Mouse (Mus musculus) testis, adult 2 months (tissue): ENCODE data around the gene Taf3. TPM values are rescaled to one million over a fixed set of nuclear protein-coding genes. Genes with fewer than 3 reads are reported as not detected.

ENCODE experiments used
- H3K27ac ChIP-seq: fragments of 200-500 bp; 2 replicates; pipeline ENCODE4 v1.5.1; 2012; ENCODE audit warnings: low read depth, low read length; ENCODE audit not compliant: control insufficient read depth, insufficient read depth
- H3K27me3 ChIP-seq: fragments of 200-500 bp; 2 replicates; pipeline ENCODE4 v1.6.1; 2012; ENCODE audit warnings: mild to moderate bottlenecking, low read length, moderate library complexity; ENCODE audit not compliant: control insufficient read depth, insufficient read depth
- H3K36me3 ChIP-seq: fragments of 200-500 bp; 2 replicates; pipeline ENCODE4 v1.6.1; 2012; ENCODE audit warnings: mild to moderate bottlenecking, low read length; ENCODE audit not compliant: control insufficient read depth, insufficient read depth
- H3K4me1 ChIP-seq: fragments of 200-500 bp; 2 replicates; pipeline ENCODE4 v1.6.1; 2012; ENCODE audit warnings: low read length; ENCODE audit not compliant: control insufficient read depth, insufficient read depth
- H3K4me3 ChIP-seq: fragments of 200-500 bp; 2 replicates; pipeline ENCODE4 v1.5.1; 2012; ENCODE audit warnings: low read depth, mild to moderate bottlenecking, low read length, moderate library complexity, mixed read lengths; ENCODE audit not compliant: control insufficient read depth
- CTCF ChIP-seq: fragments of 200-500 bp; IDR thresholded peaks from 2 replicates; pipeline ENCODE4 v1.5.1; 2012; ENCODE audit warnings: low read depth, mild to moderate bottlenecking, inconsistent platforms, low read length, moderate library complexity; ENCODE audit not compliant: control insufficient read depth, insufficient read depth, insufficient replicate concordance
- POLR2A ChIP-seq: fragments of 200-500 bp; IDR thresholded peaks from 2 replicates; pipeline ENCODE4 v1.6.1; 2012; ENCODE audit warnings: low read depth, mild to moderate bottlenecking, inconsistent platforms, low read length, moderate library complexity; ENCODE audit not compliant: control insufficient read depth
- polyA plus RNA-seq: library from polyadenylated mRNA; depleted of rRNA; stranded (reverse); fragments of >200 nt; gene quantifications from 2 replicates; pipeline ENCODE4 v1.2.3, GENCODE M21; 2012

The Taf3 gene
- polyA plus RNA-seq, 1 experiment: 9.1 TPM

DNA sequence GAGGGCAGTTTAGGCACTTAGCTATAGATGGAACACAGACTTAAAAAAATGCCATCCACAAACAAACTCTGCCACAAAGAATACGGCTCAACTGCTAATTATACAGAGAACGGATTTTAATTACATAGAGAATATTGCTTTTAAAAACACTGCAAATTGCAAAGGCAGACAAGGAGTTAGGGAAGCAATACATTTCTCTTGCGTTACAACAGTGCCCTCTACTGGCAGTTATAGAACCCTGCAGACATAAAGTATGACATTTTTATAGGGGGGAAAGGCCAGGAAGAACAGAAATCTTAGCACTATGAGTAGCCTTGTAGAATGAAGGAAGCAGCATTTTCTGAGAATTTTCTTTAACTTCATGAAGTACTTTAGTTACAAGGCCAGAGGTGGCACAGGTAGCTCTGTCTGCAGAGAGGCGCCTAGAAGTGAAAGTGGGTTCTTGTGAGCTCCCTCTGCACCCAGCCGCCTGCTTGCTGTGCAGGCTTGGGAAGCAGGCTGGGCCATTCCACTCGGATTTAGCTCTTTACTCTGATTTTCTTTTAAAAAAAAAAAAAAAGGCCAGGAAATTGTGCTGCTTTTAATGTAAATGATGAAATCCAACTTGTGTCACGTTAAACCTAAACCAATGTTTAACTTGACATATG is 38.0 kb downstream of the Taf3 start:
- Histone ChIP-seq H3K27ac (no peak overlapping the region), H3K36me3 (no peaks in the 10 kb centered on the region), H3K27me3 (no peaks in the 10 kb centered on the region), H3K4me3 (no peak overlapping the region), H3K4me1 (no peaks in the 10 kb centered on the region; the same call in 1 of the 2 replicates)
- TF ChIP-seq CTCF (no peak), POLR2A (no peak)

DNA sequence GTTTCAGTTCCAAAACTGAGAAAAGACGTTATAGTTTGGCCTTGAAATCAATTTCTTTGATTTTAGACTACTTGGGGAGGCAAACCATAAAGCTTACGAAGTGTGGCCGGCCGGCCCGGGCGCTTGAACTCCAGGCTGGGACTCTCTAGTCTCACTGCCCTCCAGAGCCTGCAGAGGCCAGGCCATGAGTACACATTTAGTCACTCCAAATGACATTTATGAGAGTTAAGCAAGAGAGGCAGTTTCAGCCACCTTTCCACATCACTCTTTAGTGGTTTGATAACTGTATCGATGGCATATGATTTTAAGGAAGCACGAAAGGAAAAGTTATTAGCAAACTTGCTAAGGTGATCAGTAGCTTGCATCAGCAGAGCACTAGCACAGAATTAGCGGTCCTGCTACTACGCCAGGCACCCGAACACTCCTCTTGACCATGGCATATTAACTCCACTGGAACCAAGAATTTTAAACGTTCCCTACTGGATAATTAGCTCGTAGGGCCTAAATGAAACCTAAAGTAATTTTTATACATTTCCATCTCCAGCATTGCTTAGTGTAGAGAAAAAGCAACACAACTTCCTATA is 38.6 kb downstream of the Taf3 start:
- Histone ChIP-seq H3K36me3 (no peaks in the 10 kb centered on the region), H3K27ac (no peak overlapping the region), H3K27me3 (no peaks in the 10 kb centered on the region), H3K4me3 (no peak overlapping the region), H3K4me1 (no peaks in the 10 kb centered on the region; the same call in 1 of the 2 replicates)
- TF ChIP-seq CTCF: no peak
- TF ChIP-seq POLR2A: no peak

DNA sequence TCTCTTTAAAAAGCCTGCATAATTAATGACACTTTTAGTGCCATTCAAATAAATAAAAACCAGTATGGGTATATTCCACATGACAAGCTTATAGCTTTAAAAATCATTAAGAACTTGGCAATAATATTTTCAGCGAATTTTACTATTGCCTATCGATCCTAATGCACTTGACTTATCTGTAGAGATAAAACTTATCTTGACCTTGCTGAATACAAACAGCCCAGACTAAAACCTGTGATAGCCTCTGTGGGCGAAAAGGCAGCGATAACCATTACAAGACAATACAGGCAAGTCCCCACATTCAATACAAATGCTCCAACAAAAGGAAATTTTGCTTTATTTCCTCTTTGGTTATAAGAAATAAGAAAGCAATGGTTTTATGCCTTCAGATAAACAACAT is 39.8 kb downstream of the Taf3 start:
- H3K27ac ChIP-seq: no peak overlapping the region
- no peaks in the 10 kb centered on the region for H3K27me3 ChIP-seq
- H3K36me3 ChIP-seq: no peaks in the 10 kb centered on the region
- H3K4me1 ChIP-seq: no peaks in the 10 kb centered on the region; the same call in 1 of the 2 replicates
- no peak for TF ChIP-seq POLR2A
- no peak for TF ChIP-seq CTCF
- H3K4me3 ChIP-seq: no peak overlapping the region

DNA sequence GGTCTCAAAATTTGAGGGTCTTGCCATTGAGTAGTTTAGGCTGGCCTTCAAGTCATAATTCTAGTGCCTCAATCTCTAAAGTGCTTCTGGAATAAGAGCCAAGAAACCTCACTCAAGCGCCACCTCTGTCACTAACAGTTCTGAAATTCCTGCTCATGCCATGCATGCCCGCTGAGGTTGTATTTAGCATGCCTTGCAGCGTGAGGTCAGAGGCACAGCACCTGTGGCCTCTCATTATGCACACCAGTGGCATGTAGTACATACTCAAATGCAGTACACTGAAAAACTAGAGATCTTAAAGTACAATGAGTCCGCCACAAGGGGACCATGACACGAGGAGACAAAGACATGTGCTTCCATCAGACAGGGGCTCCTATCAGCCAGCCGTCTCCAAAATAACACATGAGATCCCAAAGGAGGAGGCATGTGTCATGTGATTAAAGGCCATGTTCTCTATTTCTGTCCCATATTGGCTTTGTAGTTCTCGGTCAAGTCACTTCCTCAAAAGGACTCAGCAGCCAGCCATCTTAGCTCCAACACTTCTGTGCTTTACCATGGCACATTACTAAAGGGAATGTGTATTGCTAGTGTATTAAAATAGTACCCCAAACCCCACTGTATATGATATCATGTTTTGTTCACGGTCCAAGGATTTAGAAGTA is 43.3 kb downstream of the Taf3 start:
- TF ChIP-seq CTCF (no peak), POLR2A (no peak)
- H3K27me3 ChIP-seq: no peaks in the 10 kb centered on the region
- no peak overlapping the region for H3K27ac ChIP-seq
- no peaks in the 10 kb centered on the region for H3K36me3 ChIP-seq
- H3K4me3 ChIP-seq: no peak overlapping the region
- no peaks in the 10 kb centered on the region; the same call in 1 of the 2 replicates for H3K4me1 ChIP-seq

DNA sequence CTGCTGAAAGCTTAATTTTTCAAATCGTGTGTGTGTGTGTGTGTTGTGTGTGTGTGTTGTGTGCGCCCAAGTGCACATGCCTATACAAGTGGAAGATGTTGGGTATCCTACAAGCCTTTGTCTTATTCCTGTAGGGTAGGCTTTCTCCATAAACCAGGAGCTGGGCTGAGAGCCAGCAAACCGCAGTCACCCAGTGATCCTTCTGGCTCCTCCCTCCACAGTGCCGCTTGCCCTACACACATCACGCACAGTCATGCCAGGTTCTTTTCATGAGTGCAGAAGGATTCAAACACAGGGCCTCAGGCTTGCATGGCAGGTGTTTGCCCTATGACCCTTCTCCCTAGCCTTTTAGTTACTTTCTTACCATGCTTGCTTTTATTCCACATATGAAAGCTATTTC is 45.0 kb downstream of the Taf3 start:
- TF ChIP-seq POLR2A (no peak), CTCF (no peak)
- H3K4me1 ChIP-seq: no peaks in the 10 kb centered on the region; the same call in 1 of the 2 replicates
- no peak overlapping the region for H3K27ac ChIP-seq
- H3K4me3 ChIP-seq: no peak overlapping the region
- H3K36me3 ChIP-seq: no peaks in the 10 kb centered on the region
- no peaks in the 10 kb centered on the region for H3K27me3 ChIP-seq

DNA sequence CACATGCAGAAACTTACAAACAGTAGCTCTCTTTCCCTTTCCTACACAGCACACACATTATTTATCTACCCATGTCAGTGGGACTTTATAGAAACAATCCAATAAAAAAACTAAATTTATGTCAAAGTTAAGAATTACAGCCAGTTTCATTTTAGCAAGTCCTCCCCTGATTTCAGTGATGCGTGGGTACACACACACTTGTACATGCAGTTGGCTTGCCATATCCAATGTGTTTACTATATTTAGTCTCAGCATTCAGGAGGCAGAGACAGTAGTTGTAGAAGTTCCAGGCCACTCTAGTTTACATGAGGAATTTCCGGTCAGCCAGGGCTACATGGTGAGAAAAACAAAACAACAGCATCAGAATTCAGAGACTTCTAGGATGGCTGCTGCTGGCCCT is 46.8 kb downstream of the Taf3 start:
- TF ChIP-seq POLR2A (no peak), CTCF (no peak)
- H3K27ac ChIP-seq: no peak overlapping the region
- no peaks in the 10 kb centered on the region; the same call in 1 of the 2 replicates for H3K4me1 ChIP-seq
- H3K27me3 ChIP-seq: no peaks in the 10 kb centered on the region
- no peaks in the 10 kb centered on the region for H3K36me3 ChIP-seq
- H3K4me3 ChIP-seq: no peak overlapping the region

DNA sequence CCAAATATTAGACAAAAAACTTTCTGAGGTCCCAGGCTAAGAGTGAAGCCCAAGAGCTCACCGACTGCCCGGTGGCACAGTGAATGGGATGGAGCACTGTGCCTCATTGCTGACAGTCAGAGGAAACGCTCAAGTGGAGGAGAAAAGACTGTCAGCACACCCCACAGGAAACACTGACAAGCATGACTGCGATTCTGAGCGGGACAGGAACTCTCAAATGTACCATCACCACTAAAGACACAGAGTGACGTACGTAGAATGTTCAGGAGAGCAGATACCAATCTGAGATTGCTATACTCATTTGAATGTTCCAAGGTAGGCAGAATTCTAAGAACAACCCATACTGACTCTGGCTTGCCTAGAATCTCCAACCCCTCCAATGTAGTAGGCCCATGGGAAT is 50.9 kb downstream of the Taf3 start:
- Histone ChIP-seq H3K4me1 (no peaks in the 10 kb centered on the region), H3K27ac (no peak overlapping the region), H3K27me3 (no peaks in the 10 kb centered on the region), H3K4me3 (no peak overlapping the region; the same call in 1 of the 2 replicates), H3K36me3 (no peaks in the 10 kb centered on the region)
- TF ChIP-seq POLR2A (no peak), CTCF (no peak)
